Mouse (Mus musculus) gastrocnemius, postnatal 4 days (tissue): Measurements from ENCODE around the gene Mon1b. TPM values are rescaled to one million over a fixed set of nuclear protein-coding genes. Genes with fewer than 3 reads are reported as not detected.
A peak's percentile ranks its signal among the peaks of the same experiment; 100 is the strongest.

Experiments used
- DNase-seq, 2 experiments: peaks; one replicate each; pipeline ENCODE4 v3.0.0; 2021 to 2022; ENCODE audit warnings: low spot score in 2 of 2, mixed read lengths in 2 of 2
- long read RNA-seq, 2 experiments: library from polyadenylated mRNA; stranded (forward); transcript quantifications; one replicate each; pipeline ENCODE4 v2.0.0; 2021
- total RNA-seq, 2 experiments: library from RNA; stranded (reverse); gene quantifications; 2 replicates each; pipeline ENCODE4 v1.2.3; 2021

The Mon1b gene
- total RNA-seq = 1 to 10 TPM; 5.9 to 6.6 TPM
- long read RNA-seq, experiment 1, full-length matches to known transcripts = 2 of 7 reads
- long read RNA-seq, experiment 1, partial matches to known transcripts = 3 of 7 reads
- long read RNA-seq, experiment 1, other reads (novel, unspliced or antisense) = 2 of 7 reads
- long read RNA-seq, experiment 2, full-length matches to known transcripts = 4 of 8 reads
- long read RNA-seq, experiment 2, partial matches to known transcripts = 0 of 8 reads
- long read RNA-seq, experiment 2, other reads (novel, unspliced or antisense) = 4 of 8 reads

DNA sequence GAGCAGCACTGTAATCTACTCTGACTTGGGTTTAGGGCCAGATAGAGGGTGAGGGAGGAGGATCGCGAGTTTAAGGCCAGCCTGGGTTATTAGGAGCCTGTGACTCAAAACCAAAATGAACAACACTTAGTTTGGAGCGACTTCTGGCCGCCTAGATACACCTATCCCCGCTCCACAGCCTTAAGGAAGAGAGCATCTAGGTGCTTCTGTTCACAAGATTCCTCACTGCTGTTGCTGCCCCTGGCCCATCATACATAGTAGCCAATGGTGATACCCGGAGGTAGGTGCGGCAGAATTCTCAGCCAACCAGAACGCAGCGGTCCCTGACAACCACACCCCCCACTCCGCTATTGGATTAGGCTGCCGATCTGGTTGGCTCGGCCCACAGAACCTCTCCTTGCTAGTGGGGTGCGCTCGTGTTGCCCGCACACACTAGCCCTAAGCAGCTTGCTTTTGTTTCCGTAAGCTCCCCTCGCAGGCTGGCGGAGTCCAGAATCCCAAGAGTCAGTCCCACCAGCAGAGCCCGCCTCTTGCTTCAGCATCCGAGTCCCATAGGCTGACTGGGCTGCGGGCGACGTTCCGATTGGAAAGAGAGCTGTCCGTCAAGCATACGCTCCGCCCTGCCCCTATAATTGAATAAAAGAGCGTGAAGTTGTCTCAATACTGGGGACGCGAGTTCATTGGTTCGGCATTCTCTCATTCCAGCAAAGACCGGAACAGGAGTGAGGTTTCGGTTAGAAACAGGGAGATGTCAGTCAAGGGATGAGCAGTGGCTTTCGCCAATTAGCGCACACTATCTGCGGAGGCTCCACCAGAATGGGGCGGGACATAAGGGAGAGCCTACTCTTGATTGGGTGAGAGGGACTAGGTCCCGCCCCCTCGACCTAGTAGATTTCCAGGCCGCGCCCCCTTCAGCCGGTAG, at the start of gene Mon1b:
Mon1b (plus strand) TSS at position 918 of the 922 bp plus-strand sequence.
- DNase-seq = peak; percentile 88 to 95

DNA sequence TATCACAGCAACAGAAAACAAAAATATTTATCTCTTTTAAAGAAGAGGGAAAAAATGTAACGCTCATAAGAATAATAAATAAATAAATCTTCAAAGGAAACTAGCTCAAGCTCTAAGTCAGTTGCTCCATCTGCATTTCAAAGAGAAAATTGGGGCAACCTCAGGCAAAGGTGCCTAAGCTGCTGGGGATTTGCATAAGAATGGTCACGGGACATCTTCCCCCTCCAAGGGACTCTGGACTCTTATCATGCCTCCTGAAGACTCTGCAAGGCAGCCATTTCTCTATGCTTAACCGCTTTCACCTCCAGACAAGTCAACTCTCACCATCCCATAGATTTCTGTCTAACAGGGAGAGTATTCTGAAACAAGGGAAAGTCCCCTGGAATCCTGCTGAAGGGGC, 37.0 kb upstream of the Mon1b start:
- no peak for DNase-seq

DNA sequence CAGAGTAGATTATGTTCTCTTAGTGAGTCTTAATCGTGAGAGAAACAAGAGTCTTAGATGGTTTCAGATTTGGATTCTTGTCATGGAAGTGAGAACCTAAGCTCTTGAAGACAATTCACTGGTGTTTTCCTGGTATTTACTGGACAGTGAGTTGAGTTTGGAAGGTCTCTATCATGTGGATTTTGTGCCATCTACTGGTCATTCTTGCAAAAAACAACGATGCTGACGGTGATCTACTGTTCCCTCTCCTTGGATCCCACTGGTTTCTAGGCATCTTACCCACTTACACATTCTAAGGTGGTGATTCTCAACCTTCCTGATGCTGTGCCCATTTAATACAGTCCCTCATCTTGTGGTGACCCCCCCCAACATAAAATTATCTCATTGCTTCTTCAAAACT, 2.8 kb upstream of the Mon1b start:
- DNase-seq = no peak

DNA sequence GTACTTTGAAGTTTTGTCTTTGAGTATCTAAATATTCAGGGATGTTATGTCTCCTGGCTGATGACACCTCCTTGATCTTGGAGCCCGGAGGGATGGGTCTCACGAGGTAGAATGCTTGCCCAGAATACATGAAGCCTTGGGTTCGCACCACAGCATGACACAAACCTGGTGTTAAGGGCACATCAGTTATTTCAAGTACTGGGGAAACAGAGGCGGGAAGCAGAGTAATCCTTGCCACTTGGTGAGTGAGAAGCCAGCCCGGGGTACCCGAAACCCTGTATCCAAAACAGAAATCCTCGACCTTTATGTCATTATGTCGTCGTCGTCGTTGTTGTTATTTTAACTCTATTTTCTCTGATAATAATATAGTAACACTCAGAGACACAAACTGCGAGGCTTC, 1.2 kb upstream of the Mon1b start:
- no peak for DNase-seq

DNA sequence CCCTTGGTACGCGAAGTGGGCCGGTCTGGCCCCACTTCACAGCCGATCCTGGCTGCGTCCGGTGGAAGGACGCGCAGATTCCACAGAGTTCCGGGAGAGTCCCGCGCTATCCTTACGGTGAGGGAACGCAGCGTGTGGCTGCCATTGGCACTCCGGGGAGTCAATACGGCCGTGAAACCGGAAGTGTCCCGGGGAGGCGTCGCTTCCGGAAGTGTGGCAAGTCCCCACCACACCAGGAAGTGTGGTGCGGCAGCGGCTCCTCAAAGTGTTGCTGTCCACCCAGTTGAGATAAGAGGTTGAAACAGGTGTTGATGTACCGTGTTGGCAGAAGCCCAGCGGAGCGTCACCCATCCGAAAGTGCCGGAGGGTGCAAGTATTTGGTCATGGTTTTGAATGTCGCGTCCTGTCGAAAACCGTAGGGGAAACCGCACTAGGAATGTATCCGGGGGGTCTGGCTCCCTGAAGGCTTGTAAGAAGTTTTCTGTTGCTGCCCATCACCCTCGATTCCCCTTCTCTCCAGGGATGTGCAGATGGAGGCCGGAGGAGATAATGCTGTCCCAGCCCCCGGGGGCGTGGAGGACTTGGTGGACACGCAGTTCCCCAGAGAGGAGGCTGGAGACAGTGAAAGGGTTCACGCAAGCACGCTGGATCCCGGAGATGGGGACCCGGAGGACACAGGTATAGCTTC, 349 bp downstream of the Mon1b start:
- peak in 1 of 2 experiments; percentile 90 for DNase-seq

DNA sequence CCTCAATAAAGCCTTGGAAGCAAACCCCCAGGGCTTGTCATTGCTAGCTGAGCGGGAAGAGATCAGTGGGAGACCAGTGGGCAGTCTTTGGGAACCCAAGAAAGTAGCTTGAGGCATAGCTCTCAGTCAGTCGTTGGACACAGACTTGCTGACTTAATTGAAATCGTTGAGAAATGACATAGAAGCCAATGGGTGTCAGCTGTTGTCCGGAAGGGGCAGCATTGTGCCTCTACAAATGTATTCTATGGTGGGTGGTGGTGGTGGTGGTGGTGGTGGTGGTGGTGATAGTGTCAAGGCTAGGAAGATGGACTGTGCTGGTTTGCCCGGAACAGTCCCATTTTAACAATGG, 867 bp downstream of the Mon1b start:
- DNase-seq = no peak

DNA sequence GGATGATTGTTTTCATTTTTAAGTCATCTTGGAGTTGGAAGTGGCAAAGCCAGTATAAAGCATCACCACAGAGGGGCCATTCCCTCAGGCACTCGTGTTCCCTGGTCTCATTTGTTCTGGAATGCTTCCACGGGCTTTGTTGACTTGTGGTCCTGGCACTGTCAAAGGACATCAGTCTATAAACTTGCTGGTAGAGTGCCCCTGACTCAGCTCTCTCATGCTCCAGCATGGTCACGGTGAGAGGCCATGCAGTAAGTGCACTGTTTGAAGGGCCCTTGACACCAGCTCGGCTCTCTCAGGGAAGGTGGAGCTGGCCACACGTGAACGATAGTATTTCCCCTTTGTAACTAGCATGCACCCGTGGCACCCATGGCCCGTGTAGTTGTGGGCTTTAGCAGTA, 5.0 kb downstream of the Mon1b start:
- DNase-seq = no peak

DNA sequence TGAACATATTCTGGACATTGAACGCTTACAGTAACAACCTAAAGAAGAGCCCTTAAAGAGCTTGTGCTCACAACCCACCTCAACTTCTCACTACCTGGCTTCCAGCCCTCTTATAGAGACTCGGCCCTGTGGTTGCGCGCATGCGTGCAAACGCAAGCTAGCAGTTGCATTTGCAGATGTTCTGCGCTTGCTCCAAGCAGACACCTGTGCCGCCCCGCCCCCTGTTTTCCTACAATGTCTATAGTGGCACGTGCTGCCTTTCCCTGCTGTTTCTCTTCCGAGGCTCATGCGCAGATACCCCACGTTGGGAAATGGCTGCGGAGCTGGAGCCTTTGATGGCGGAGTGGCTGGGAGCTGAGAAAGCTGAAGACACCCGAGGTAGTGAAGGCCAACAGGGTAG, 7.5 kb downstream of the Mon1b start, which contains the start of gene Syce1l:
Syce1l (plus strand) TSS at position 288 of the 400 bp plus-strand sequence.
- DNase-seq = no peak

DNA sequence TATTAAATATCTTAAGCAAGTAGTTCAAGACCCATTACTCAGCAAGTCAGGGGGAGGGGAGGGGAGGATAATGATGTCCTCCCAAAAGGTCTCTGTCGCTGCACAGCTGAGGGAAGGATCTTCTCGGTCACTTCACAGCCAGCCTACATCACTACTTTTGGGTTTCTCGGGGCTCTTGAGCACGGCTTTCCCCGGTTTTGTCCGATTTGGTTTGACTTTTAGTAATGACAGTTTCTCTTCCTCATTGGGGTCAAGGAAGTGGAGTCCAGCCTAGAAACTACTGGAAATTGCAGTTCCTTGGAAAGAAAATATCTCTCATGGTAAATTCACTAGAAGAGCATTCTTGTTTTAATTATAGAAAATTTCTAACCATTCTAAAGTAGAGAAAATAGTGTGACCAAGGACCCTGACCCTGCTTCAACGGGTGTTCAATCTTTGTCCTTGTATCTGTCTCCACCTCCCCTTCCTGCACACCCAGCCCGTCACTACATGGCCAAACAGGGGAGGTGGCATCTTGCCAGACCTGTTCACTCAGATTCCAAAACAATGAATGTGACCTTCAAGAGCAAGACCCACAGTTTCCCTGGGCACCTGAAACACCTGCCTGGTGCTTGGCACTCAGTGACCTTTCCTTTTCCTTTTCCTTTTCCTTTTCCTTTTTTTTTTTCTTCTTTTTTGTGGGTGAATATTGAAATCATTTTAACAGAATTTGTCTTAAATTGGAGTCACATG, 8.3 kb downstream of the Mon1b start:
- no peak for DNase-seq

DNA sequence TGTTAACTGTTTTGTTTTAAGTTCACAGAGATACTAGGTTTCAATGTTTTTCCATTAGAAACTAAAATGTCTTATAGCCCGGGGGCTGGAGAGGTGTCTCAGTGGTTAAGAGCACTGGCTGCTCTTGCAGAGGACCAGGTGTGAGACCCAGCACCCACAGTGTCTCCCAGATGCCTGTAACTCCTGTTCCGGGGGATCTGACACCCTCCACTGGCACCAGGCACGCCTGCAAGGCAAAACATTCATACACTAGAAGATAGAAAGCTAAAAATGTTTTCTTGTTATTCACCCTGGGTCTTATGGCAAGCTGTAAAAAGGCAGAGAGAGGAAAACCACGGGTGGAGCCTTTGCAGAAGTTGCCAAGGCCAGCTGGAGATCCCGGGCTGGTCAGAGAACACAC, 9.8 kb downstream of the Mon1b start:
- no peak for DNase-seq

DNA sequence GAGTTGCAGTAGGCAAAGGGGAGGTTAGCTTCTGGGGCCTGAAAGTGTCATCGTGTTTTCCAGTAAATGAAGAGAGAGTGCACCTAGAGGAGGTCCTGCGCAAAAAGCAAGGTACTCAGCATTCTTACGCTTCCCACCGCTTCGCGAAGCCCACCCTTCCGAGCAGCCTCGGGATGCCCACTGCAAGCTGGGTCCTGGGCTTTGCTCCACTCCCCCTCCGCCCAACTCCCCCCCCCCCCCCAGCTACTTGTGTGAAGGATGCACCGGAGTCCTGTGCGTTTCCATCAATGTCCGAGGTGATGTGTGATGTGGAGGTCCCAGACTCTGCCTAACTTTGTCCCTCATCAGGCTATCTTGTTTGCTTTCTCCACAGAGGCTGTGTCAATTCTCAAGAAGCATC, 17.1 kb downstream of the Mon1b start:
- DNase-seq = no peak

DNA sequence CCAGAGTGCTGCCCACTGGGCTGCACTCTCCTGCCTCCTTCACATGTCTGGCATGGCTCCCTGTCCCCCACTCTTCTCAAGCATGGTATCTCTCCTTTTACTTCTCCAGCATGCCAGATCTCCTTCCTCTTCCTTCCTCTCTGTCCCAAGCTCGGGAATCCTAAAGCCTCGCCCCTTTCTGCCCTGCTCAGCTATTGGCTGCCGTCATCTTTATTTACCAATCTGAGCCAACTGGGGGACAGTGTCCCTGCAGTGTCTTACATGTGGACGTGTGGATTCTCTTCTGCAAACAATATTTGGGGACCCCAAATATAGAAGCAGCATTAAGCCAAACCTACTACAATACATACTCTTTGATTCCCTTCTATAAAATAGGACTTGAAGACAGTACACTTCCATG, 17.8 kb downstream of the Mon1b start:
- DNase-seq = no peak

DNA sequence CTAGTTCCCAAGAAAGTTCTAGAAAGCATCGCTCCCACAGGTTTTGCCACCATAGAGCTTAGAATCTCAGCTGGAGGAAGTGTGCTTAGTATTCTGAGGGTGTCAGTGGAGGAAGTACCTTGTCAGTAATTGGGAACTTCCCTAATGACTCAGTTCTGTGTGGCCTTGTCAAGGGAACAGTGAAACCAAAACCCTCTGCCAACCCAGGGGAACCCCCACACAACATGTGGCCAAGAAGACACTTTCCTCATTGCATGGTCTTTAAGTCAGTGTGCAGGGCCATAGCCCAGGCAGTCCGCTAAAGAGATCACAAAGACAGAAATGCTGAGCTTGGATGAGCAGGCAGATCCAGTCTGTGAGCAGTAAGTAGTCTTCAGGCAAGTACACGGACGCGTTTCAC, 20.8 kb downstream of the Mon1b start:
- DNase-seq = no peak

DNA sequence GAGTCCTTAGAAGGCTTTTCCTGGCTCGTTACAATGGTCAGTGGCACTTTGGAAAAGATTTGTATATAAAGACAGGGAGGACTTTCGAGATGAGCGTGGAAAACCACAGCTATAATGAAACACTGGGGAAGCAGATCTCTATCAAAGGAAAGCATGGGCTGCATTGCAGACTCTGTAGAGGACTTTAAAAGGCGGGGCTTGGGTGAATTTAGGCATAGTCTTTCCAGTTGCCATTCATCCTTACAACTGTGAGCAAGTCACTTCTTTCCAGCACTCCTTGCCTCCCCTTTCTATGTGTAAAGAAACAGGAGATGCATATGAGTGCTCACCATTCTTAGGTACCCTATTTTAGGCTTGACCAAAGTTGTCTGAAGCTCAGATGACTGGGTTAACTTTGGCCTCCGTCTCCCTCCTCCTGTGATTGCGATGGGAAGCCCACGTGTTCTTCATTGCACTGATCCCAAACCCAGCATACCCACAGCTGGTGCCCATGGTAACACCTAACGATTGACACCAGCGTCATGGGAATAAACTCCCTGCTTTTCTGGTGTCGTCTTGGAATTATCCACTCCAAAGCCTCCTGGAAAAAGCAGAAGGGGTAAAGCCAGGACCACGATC, 21.4 kb downstream of the Mon1b start:
- no peak for DNase-seq

DNA sequence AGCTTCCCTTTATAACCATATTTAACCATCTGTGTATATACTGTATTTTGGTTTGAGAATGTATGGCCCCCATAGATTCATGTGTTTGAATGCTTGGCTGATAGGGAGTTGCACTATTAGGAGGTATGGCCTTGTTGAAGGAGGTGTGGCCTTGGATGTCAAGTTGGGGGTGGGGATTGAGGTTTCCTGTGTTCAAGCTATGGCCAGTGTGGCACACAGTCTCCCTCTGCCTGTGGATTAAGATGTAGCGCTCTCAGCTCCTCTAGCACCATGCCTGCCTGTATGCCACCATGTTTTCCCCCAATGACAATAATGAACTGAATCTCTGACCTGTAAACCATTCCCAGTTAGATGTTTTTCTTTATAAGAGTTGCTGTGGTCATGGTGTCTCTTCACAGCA, 24.7 kb downstream of the Mon1b start:
- no peak for DNase-seq

DNA sequence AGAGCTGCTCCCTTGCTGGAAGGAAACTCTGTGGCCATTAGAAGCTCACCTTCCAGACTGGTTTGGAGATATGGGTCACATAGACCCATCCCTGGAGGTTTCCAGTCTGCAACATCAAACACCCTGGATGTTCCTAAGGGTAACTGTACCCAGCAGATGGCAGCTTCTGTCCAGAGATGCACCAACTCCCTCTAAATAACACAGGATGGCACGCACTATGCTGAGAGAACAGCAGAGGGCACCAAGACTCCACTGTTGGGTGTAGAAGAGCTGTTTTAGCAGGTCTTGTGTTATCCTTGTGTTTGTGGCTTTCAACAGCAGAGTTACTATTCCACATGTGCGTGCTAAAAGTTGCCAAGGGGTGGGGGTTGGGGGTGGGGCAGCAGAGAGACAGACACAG, 29.2 kb downstream of the Mon1b start:
- DNase-seq = peak; percentile 48 to 79

DNA sequence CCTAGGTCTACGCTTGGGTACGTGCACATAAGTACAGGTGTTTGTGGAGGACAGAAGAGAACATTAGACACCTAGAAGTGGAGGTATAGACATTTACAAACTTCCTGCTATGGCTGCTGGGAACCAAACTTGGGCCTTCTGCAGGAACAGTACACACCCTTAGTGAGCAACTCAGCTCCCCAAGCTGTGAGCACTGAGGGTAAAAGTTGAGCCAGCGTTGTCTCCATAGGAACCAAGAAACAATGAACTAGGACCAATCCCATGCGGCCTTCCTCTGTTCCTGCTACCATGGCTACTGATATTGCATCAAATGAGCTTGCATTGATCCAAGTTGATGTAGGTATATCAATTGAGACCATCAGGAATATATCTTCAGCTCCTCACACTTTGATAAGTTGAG, 29.6 kb downstream of the Mon1b start:
- DNase-seq = no peak

DNA sequence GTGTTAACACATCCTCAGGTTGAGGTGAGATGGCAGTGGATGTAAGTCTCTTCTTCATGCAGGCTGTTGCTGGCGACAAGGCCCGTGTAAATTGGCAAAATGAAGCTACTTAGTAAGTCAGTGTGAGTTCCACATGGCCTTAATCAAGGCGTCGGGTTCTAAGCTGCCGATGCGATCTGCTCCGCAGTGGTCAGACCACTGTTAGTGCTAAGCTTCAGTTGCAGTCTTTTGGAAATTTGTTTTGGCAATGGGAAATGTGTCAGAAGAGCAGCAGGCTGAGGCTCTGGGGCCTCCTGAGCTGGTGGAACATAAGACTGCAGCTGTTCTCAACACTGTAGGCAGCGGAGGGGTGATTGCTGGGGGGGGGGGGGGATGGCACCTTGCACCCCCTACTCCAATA, 30.6 kb downstream of the Mon1b start:
- DNase-seq = no peak

DNA sequence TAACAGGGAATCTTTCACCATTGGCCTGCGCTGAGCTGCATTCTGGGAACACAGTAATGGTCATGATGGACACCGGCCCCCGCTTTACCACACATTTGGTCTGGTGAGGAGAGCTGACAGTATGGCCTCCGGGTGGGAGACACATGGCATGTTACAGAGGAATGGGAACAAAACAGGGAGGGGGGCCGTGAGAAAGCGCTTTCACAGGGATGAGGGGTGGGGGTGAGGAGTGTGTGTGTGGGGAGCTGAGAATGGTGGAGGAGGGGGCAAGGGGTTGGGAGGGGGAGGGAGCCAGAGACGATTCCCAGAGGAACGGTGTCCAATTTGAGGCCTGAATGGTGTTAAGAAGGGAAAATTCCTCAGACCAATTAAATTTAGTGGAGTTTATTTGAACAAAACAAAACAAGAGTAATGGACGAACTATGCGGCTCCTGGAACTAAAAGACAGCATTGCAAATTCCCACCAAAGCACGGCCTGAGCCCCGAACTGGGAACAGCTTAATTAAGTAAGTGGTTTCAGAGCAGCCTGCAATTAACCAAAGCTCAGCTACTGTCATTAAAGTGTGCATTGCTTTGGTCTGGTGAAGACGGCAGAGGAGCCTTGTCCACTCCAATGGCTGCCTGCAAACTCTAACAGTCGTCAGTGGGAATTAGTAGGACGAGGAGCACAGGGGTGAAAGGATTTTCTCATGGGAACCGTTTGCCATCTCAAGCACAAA, 31.5 kb downstream of the Mon1b start:
- no peak for DNase-seq

DNA sequence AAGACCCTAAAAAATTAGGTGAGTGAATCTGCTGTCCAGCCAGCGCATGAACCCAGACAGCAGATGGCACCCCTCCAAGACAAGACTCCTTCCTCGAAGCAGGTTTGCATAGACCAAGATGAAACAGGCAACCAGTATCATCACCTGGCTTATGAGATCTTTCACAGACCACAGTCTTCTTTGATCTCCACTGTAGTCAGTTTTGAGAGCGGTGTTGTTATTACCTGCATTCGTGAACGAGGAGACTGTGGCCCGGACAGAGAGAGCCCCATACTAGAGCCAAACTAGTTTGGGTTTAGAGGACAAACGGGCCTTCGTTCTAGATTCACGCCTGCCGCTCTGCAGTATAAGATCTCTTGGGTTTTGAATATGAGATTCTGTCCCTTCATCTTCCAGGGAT, 34.5 kb downstream of the Mon1b start:
- DNase-seq = no peak
